Mouse (Mus musculus): ENCODE results near the gene Mpi.

- TF ChIP-seq CTCF (IDR thresholded peaks at IDR 0.05; ENCODE audit: low read depth) (no peak), EP300 (IDR thresholded peaks at IDR 0.05; ENCODE audit: low read depth) (no peak)
Observed at GRCm38 (mm10) chr9:57594174-57594509, 41.6 kb upstream of the Mpi start.

All from liver, postnatal 0 days (tissue).